Mouse (Mus musculus) heart, postnatal 36 days (tissue): ENCODE data around the gene Zdhhc5. TPM values are rescaled to one million over a fixed set of nuclear protein-coding genes. Genes with fewer than 3 reads are reported as not detected.

Experiments
- DNase-seq, 2 experiments: peaks; one replicate each; pipeline ENCODE4 v3.0.0; 2021 to 2022
- intact Hi-C: fragments of 180-260 bp; cut with DNase I; formaldehyde crosslinking; loops from one replicate; pipeline ENCODE4 v1.15.1; 2025
- microRNA-seq, 2 experiments: library from miRNA; unstranded; fragments of <30 nt; microRNA quantifications; one replicate each; pipeline ENCODE4 v1.2.0; 2021; ENCODE audit warnings: borderline number of aligned reads in 2 of 2
- total RNA-seq, 2 experiments: library from RNA; stranded (reverse); gene quantifications; 2 replicates each; pipeline ENCODE4 v1.2.3; 2021

Gene Zdhhc5
- total RNA-seq, 2 experiments from 2014 or later = 62.4 to 63.4 TPM

DNA sequence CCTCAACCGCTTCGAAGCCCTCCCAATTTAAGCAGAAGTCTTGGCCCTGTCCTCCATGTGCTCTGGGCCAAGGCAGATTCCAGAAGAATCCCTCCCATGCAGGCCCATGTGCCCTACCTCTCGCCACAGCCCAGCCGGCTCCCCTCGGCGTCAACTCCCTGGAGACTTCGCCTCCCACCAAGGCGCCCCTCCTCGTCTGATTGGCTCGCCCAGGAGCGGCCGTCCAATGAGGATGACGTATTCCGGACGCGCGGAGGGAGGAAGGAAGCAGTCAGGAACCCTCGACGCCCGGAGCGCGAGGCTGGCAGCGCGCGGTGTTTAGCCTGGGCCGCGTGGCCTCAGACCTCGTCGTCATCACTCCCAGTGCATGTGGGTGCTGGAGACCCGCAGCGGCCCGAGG is 56.2 kb downstream of the Zdhhc5 start, which contains the start of gene Btbd18:
Gene Btbd18, plus strand, starts transcription at position 274 of the 400 bp plus-strand sequence.
- no peak for DNase-seq
- intact Hi-C loops = no loop called here

- intact Hi-C loops = loop anchor here (1.0 kb wide), 1 partner anchor 39 kb away; no protein-coding TSS in a partner anchor
- DNase-seq = no peak
Measured at GRCm38 (mm10) chr2:84655864-84656263, 59.1 kb downstream of the Zdhhc5 start.

DNA sequence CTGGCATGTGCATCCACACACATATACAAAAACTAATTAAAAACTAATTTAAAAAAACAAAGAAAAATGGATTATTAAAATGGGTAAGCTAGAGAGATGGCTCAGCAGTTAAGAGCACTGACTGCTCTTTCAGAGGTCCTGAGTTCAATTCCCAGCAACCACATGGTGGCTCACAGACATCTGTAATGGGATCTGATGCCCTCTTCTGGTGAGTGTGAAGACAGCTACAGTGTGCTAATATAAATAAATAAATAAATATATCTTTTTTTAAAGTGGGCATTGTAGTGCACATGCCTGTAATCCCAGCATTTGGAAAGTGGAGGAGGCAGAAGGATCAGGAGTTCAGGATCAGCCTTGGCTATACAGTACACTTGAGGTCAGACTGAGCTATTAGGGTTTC is 61.6 kb downstream of the Zdhhc5 start:
- DNase-seq = no peak
- intact Hi-C loops = no loop called here

DNA sequence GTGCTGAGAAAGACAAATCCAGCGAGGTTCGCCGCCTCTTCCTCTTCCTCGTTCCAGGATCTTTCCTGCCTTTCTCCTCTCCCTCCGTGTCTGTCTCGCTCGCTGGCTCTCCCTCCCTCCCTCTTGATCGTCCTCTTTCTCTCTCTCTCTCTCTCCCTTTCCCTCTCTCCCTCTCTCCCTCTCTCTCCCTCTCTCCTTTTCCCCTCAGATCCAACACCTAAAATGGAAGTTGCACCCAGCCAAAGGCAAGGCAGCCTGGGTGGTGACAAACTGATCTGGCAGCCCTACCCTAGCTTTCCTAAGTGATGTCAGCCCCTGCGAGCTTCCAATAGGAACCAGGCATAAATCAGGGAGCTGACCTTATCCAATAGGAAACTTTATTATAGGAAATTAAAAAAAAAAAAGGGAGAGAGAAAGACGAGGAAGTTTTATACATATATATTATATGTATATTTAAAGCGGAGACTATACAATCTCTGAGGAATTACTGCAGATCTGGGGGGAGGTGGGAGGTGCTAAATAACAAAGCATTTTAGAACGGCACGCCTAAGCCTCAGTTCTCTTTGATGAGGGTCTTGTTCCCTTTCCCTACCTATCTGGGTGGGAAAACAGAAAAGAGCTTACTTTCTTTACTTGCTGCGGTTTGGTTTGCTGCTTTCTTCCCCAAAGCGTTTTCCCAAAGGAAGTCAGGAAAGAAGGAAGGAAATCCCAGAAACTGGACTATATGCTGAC is 64.3 kb downstream of the Zdhhc5 start, which contains the start of gene Ctnnd1:
Gene Ctnnd1, minus strand, starts transcription at position 302 of the 732 bp plus-strand sequence.
- intact Hi-C loops = loop anchor here (1.0 kb wide), 2 partner anchors 11 to 15 kb away; no protein-coding TSS in a partner anchor

GRCm38 (mm10) chr2:84649674-84650073 is 65.3 kb downstream of the Zdhhc5 start:
- intact Hi-C loops = loop anchor here (1.0 kb wide), 1 partner anchor 14 kb away; no protein-coding TSS in a partner anchor
- DNase-seq = peak; percentile 39 to 46

More for the DNA sequence above, 64.3 kb downstream of the Zdhhc5 start, which contains the start of gene Ctnnd1:
- peak; percentile 82 to 83 for DNase-seq

GRCm38 (mm10) chr2:84648369-84648768 is 66.6 kb downstream of the Zdhhc5 start:
- intact Hi-C loops = no loop called here

GRCm38 (mm10) chr2:84647051-84647568 is 67.9 kb downstream of the Zdhhc5 start:
- intact Hi-C loops = no loop called here
- DNase-seq = no peak

More at GRCm38 (mm10) chr2:84648369-84648768, 66.6 kb downstream of the Zdhhc5 start:
- DNase-seq = no peak

- no peak for DNase-seq
- intact Hi-C loops = no loop called here
Measured at GRCm38 (mm10) chr2:84646138-84646537, 68.8 kb downstream of the Zdhhc5 start.

- DNase-seq = no peak
- intact Hi-C loops = no loop called here
Measured at GRCm38 (mm10) chr2:84640833-84641232, 74.1 kb downstream of the Zdhhc5 start.

DNA sequence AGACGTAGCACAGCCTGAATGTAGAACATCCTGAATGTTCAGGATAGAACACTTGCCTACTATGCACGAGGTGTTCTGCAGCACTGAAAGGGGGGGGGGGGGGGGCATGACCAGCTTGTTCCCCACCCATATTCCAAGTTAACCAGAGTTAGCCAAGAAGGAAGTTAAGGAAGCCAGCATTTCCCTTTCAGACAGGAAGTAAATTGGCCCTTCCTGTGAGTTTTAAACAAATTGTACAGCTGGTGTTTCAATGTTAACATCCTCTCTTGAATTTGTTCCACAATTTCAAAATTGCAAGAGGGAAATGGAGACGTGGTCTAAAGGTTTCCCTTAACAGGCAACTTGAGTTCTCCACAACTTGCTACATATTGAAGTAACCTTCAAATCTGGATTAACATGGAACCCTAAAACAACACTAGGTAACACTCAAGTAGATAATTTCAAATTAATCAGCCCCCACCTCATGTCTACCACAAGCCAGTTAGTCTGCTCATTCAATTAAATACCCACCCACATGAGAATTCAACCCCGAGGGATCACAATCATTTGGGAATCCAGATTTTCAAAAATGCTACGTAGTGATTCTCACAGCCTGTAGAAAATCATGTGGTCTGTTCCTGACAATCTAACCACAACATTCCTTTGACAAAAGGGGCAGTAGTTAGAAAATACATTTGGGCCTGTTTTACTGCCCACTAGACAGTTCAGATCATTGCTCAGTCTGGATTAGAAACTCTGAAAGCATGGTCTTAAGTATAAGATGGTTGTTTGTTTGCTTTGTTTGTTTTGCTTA is 76.4 kb downstream of the Zdhhc5 start:
- DNase-seq = no peak
- intact Hi-C loops = no loop called here

Small RNA genes within 50 kb of the gene (microRNA-seq; reads per million reads assigned to microRNA genes)
- gene Mir130a = 3,933 to 4,151 reads per million in 2 experiments

Other genes starting within 250 kb of the Zdhhc5 start
- 10 to 100 TPM; 52.0 to 64.1 TPM for gene Tfpi, start 238.4 kb downstream of the Zdhhc5 start, total RNA-seq
- 10 to 100 TPM; 63.0 to 69.4 TPM for gene Ctnnd1, start 64.4 kb downstream of the Zdhhc5 start, total RNA-seq
- under 1 TPM in 1 of 2 experiments, not detected in 1; 0.08 TPM for gene Btbd18, start 56.1 kb downstream of the Zdhhc5 start, total RNA-seq
- 10 to 100 TPM; 26.2 to 29.6 TPM for gene Selenoh, start 44.4 kb downstream of the Zdhhc5 start, total RNA-seq
- gene Gm28635, start 37.1 kb downstream of the Zdhhc5 start, total RNA-seq = 1 to 10 TPM; 3.3 to 8.3 TPM
- 10 to 100 TPM; 11.7 to 12.2 TPM for gene Med19, start 36.8 kb downstream of the Zdhhc5 start, total RNA-seq
- 100 to 1,000 TPM; 100 to 134 TPM for gene Tmx2, start 36.0 kb downstream of the Zdhhc5 start, total RNA-seq
- 1 to 10 TPM; 6.1 to 6.2 TPM for gene Clp1, start 12.2 kb upstream of the Zdhhc5 start, total RNA-seq
- 1 to 10 TPM; 1.2 TPM for gene Ypel4, start 18.9 kb upstream of the Zdhhc5 start, total RNA-seq
- 1 to 10 TPM; 1.1 to 1.4 TPM for gene Gm19426, start 28.5 kb upstream of the Zdhhc5 start, total RNA-seq
- 10 to 100 TPM; 81.1 to 84.3 TPM for gene Serping1, start 60.3 kb upstream of the Zdhhc5 start, total RNA-seq
- 10 to 100 TPM; 36.0 to 38.6 TPM for gene Ube2l6, start 83.6 kb upstream of the Zdhhc5 start, total RNA-seq
- not detected for gene Smtnl1, start 107.5 kb upstream of the Zdhhc5 start, total RNA-seq
- 100 to 1,000 TPM; 105 to 106 TPM for gene Timm10, start 111.8 kb upstream of the Zdhhc5 start, total RNA-seq
- 1 to 10 TPM; 2.1 to 2.5 TPM for gene Slc43a1, start 123.7 kb upstream of the Zdhhc5 start, total RNA-seq
- gene Rtn4rl2, start 171.5 kb upstream of the Zdhhc5 start, total RNA-seq = 1 to 10 TPM; 2.6 to 3.2 TPM
- 100 to 1,000 TPM in 1 of 2 experiments, 10 to 100 TPM in 1; 58.7 to 102 TPM for gene Slc43a3, start 221.4 kb upstream of the Zdhhc5 start, total RNA-seq